Mouse (Mus musculus) lung, embryonic 15.5 days (tissue): ENCODE results near the gene Exd2. TPM values are rescaled to one million over a fixed set of nuclear protein-coding genes. Genes with fewer than 3 reads are reported as not detected.

ENCODE experiments used
- ATAC-seq: fragments of 200-750 bp; cut with Nextera tagmentation; 2 replicates; pipeline ENCODE4 v1.8.0; 2017; ENCODE audit warnings: moderate number of reproducible peaks, borderline replicate concordance; ENCODE audit not compliant: low FRiP score, low TSS enrichment; ENCODE audit errors: extremely low read depth
- H3K27ac ChIP-seq: fragments of 300-500 bp; sonication (generic); 2 replicates; pipeline ENCODE4 v1.5.1; 2015; ENCODE audit warnings: moderate library complexity, mild to moderate bottlenecking, inconsistent platforms
- H3K27me3 ChIP-seq: fragments of 300-500 bp; sonication (generic); 2 replicates; pipeline ENCODE4 v1.6.1; 2015; ENCODE audit warnings: inconsistent platforms
- H3K36me3 ChIP-seq: fragments of 300-500 bp; sonication (generic); 2 replicates; pipeline ENCODE4 v1.6.1; 2015; ENCODE audit warnings: inconsistent platforms
- H3K4me1 ChIP-seq: fragments of 300-500 bp; sonication (generic); 2 replicates; pipeline ENCODE4 v1.6.1; 2015; ENCODE audit warnings: inconsistent platforms
- H3K4me2 ChIP-seq: fragments of 300-500 bp; sonication (generic); 2 replicates; pipeline ENCODE4 v1.6.1; 2015; ENCODE audit warnings: inconsistent platforms, mild to moderate bottlenecking, moderate library complexity
- H3K4me3 ChIP-seq: fragments of 300-500 bp; sonication (generic); 2 replicates; pipeline ENCODE4 v1.5.1; 2015; ENCODE audit warnings: mild to moderate bottlenecking, inconsistent platforms
- H3K9ac ChIP-seq: fragments of 300-500 bp; sonication (generic); 2 replicates; pipeline ENCODE4 v1.6.1; 2015; ENCODE audit warnings: inconsistent platforms
- H3K9me3 ChIP-seq: fragments of 300-500 bp; sonication (generic); 2 replicates; pipeline ENCODE4 v1.6.1; 2016; ENCODE audit warnings: inconsistent platforms
- WGBS: fragments of 180-500 bp; shearing (Covaris S2); methylation state at CpG from one replicate; pipeline ENCODE4 v1.1.7; 2015; 5-methylcytosine and 5-hydroxymethylcytosine counted together
- polyA plus RNA-seq: library from polyadenylated mRNA; unstranded; fragments of >200 nt; fragmentation: Nextera tagmentation; extraction: Ambion mirVana; gene quantifications from 2 replicates; pipeline ENCODE4 v1.2.1, GENCODE M21; 2015

The Exd2 gene
- polyA plus RNA-seq, 1 experiment from 2014 or later = 29.2 TPM

- peaks cover 9% of the 10 kb centered on the region; the same call in 1 of the 2 replicates for H3K4me1 ChIP-seq
- no peak overlapping the region for H3K9ac ChIP-seq
- no peak overlapping the region for H3K4me2 ChIP-seq
- H3K36me3 ChIP-seq = no peaks in the 10 kb centered on the region
- ATAC-seq = no peak
- no peaks in the 10 kb centered on the region for H3K9me3 ChIP-seq
- no peak overlapping the region for H3K27ac ChIP-seq
- H3K27me3 ChIP-seq = no peaks in the 10 kb centered on the region
- 75% methylated on average over 5 of the region's 5 CpGs for WGBS
- H3K4me3 ChIP-seq = no peak overlapping the region
Observed at GRCm38 (mm10) chr12:80527727-80528389, 65.0 kb downstream of the Exd2 start.

GRCm38 (mm10) chr12:80530052-80530451 lies 67.2 kb downstream of the Exd2 start:
- Histone ChIP-seq H3K4me1 (peaks cover 9% of the 10 kb centered on the region; the same call in 1 of the 2 replicates), H3K27me3 (no peaks in the 10 kb centered on the region), H3K27ac (no peak overlapping the region), H3K36me3 (no peaks in the 10 kb centered on the region), H3K9me3 (no peaks in the 10 kb centered on the region), H3K4me3 (no peak overlapping the region), H3K4me2 (no peak overlapping the region), H3K9ac (no peak overlapping the region)
- no peak for ATAC-seq
- 43% methylated on average over 2 of the region's 2 CpGs for WGBS

- Histone ChIP-seq H3K4me1 (peaks cover 9% of the 10 kb centered on the region; the same call in 1 of the 2 replicates), H3K36me3 (no peaks in the 10 kb centered on the region), H3K4me2 (no peak overlapping the region), H3K4me3 (no peak overlapping the region), H3K9ac (no peak overlapping the region), H3K9me3 (no peaks in the 10 kb centered on the region), H3K27me3 (no peaks in the 10 kb centered on the region), H3K27ac (no peak overlapping the region)
- 45% methylated on average over 6 of the region's 6 CpGs for WGBS
- no peak for ATAC-seq
Observed at GRCm38 (mm10) chr12:80530630-80531029, 67.7 kb downstream of the Exd2 start.

- Histone ChIP-seq H3K9me3 (no peaks in the 10 kb centered on the region), H3K4me3 (no peak overlapping the region), H3K4me1 (peaks cover 9% of the 10 kb centered on the region; the same call in 1 of the 2 replicates), H3K27me3 (no peaks in the 10 kb centered on the region), H3K27ac (no peak overlapping the region), H3K9ac (no peak overlapping the region), H3K4me2 (no peak overlapping the region), H3K36me3 (no peaks in the 10 kb centered on the region)
- 61% methylated on average over 10 of the region's 10 CpGs for WGBS
- ATAC-seq = no peak
Observed at GRCm38 (mm10) chr12:80531585-80531984, 68.7 kb downstream of the Exd2 start.

GRCm38 (mm10) chr12:80533876-80534275 lies 71.0 kb downstream of the Exd2 start:
- H3K27me3 ChIP-seq = no peaks in the 10 kb centered on the region
- no peak overlapping the region for H3K4me3 ChIP-seq
- H3K4me1 ChIP-seq = peaks cover 14% of the 10 kb centered on the region
- H3K9ac ChIP-seq = no peak overlapping the region
- H3K27ac ChIP-seq = no peak overlapping the region
- WGBS = 66% methylated on average over 2 of the region's 2 CpGs
- no peaks in the 10 kb centered on the region for H3K9me3 ChIP-seq
- H3K4me2 ChIP-seq = no peak overlapping the region
- ATAC-seq = no peak
- H3K36me3 ChIP-seq = no peaks in the 10 kb centered on the region

GRCm38 (mm10) chr12:80537313-80537712 lies 74.4 kb downstream of the Exd2 start:
- WGBS = 89% methylated on average over 2 of the region's 2 CpGs
- H3K36me3 ChIP-seq = no peaks in the 10 kb centered on the region
- no peak overlapping the region for H3K4me2 ChIP-seq
- no peak for ATAC-seq
- no peak overlapping the region for H3K9ac ChIP-seq
- H3K4me1 ChIP-seq = peaks cover 4% of the 10 kb centered on the region; the same call in 1 of the 2 replicates
- H3K27ac ChIP-seq = no peak overlapping the region
- no peaks in the 10 kb centered on the region for H3K27me3 ChIP-seq
- H3K4me3 ChIP-seq = no peak overlapping the region
- H3K9me3 ChIP-seq = no peaks in the 10 kb centered on the region

GRCm38 (mm10) chr12:80538311-80538710 lies 75.4 kb downstream of the Exd2 start:
- Histone ChIP-seq H3K9ac (no peak overlapping the region), H3K4me2 (no peak overlapping the region), H3K36me3 (no peaks in the 10 kb centered on the region), H3K27ac (no peak overlapping the region), H3K4me1 (peaks cover 4% of the 10 kb centered on the region; the same call in 1 of the 2 replicates), H3K9me3 (no peaks in the 10 kb centered on the region), H3K27me3 (no peaks in the 10 kb centered on the region), H3K4me3 (no peak overlapping the region)
- 31% methylated on average over 6 of the region's 6 CpGs for WGBS
- 0 out of 2 replicates have a peak, but pooled peaks have one; percentile 35 for ATAC-seq

GRCm38 (mm10) chr12:80545310-80545709 lies 82.4 kb downstream of the Exd2 start:
- Histone ChIP-seq H3K36me3 (no peaks in the 10 kb centered on the region), H3K4me2 (no peak overlapping the region), H3K27me3 (no peaks in the 10 kb centered on the region), H3K9me3 (no peaks in the 10 kb centered on the region), H3K4me1 (peaks cover 7% of the 10 kb centered on the region), H3K27ac (no peak overlapping the region), H3K4me3 (no peak overlapping the region), H3K9ac (no peak overlapping the region)
- no peak for ATAC-seq
- WGBS = 16% methylated on average over 4 of the region's 4 CpGs

GRCm38 (mm10) chr12:80549646-80550045 lies 86.8 kb downstream of the Exd2 start:
- ATAC-seq = peak; percentile 28; the same call in 1 of the 2 replicates
- no peak overlapping the region for H3K9ac ChIP-seq
- WGBS = 62% methylated on average over 11 of the region's 11 CpGs

More at GRCm38 (mm10) chr12:80549646-80550045, 86.8 kb downstream of the Exd2 start:
- no peaks in the 10 kb centered on the region for H3K27me3 ChIP-seq
- H3K9me3 ChIP-seq = no peaks in the 10 kb centered on the region
- no peak overlapping the region for H3K4me2 ChIP-seq
- H3K4me1 ChIP-seq = peaks cover 7% of the 10 kb centered on the region
- H3K4me3 ChIP-seq = no peak overlapping the region
- H3K27ac ChIP-seq = 0 out of 2 replicates have a peak overlapping the region, but pooled peaks have one; percentile 29
- no peaks in the 10 kb centered on the region for H3K36me3 ChIP-seq

Other genes with a start within 250 kb of the Exd2 start
- 53.4 and 57.3 TPM in 2 replicates for gene Actn1, start 202.7 kb upstream of the Exd2 start, polyA plus RNA-seq
- 10.8 and 11.3 TPM in 2 replicates for gene Dcaf5, start 26.5 kb upstream of the Exd2 start, polyA plus RNA-seq
- gene Galnt16, start 55.2 kb downstream of the Exd2 start, polyA plus RNA-seq = 12.3 TPM in 2 replicates
- 27.0 and 31.3 TPM in 2 replicates for gene Slc39a9, start 180.8 kb downstream of the Exd2 start, polyA plus RNA-seq
- 326 and 362 TPM in 2 replicates for gene Erh, start 181.2 kb downstream of the Exd2 start, polyA plus RNA-seq
- gene Plekhd1, start 229.5 kb downstream of the Exd2 start, polyA plus RNA-seq = 4.0 and 4.2 TPM in 2 replicates